Mouse (Mus musculus): ENCODE measurements around the gene Yes1. TPM values are rescaled to one million over a fixed set of nuclear protein-coding genes. Genes with fewer than 3 reads are reported as not detected.

Gene Yes1
- polyA plus RNA-seq (2015; fragmentation: Nextera tagmentation; extraction: Ambion mirVana): 21.5 and 21.6 TPM in 2 replicates

DNA sequence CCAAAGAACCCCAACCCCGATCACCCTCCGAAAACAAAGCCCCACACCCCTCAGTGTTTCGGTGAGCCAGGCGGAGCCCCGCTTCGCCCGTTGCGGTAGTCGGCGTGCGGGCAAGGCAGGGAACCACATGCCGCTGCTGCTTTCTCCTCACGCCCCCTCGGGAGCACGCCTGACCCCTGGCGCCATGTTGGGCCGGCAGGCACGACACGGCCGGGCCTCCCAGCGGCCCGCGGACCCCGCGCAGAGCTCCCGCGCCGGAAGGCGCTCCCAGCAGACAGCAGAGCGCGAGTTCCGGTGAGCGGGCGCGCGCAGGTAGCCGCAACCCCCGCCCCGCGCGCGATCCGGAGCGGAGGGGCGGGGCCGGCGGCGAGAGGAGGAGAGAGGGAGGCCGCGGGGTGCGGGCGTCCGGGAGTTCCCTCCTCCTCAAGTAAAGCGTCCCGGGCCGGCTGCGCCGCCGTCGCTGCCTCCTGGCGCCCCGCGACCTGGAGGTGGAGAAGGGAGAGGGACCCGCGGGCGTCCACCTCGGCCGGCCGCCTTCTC lies at the start of gene Yes1:
Gene Yes1 (plus strand): TSS at position 371 of the 540 bp plus-strand sequence.
- Histone ChIP-seq H3K9ac (peak within 1 kb of the TSS; percentile 98), H3K36me3 (no peaks in the 10 kb centered on the region), H3K4me3 (peak within 1 kb of the TSS; percentile 93), H3K4me1 (peaks cover 40% of the 10 kb centered on the region), H3K27ac (replicated peaks) (peak within 1 kb of the TSS; percentile 95), H3K27me3 (replicated peaks) (no peaks in the 10 kb centered on the region), H3K9me3 (no peaks in the 10 kb centered on the region), H3K4me2 (peak within 1 kb of the TSS; percentile 81)
- WGBS: under 1% methylated on average over 55 of the region's 69 CpGs
- ATAC-seq (ENCODE audit: extremely low read depth, insufficient number of reproducible peaks, low FRiP score, low TSS enrichment): peak; percentile 95

- no peak for ATAC-seq (ENCODE audit: extremely low read depth, insufficient number of reproducible peaks, low FRiP score, low TSS enrichment)
- H3K36me3 ChIP-seq: no peaks in the 10 kb centered on the region
- 7% methylated on average over 1 of the region's 1 CpGs for WGBS
- H3K9me3 ChIP-seq: no peaks in the 10 kb centered on the region
- 0 out of 2 replicates have a peak, but pooled peaks cover 3% of the 10 kb centered on the region for H3K4me1 ChIP-seq
- H3K9ac ChIP-seq: no peak overlapping the region
- H3K4me2 ChIP-seq: no peak overlapping the region
- H3K27ac ChIP-seq (replicated peaks): no peak overlapping the region
- H3K27me3 ChIP-seq (replicated peaks): no peaks in the 10 kb centered on the region
- no peak overlapping the region for H3K4me3 ChIP-seq
Measured at GRCm38 (mm10) chr5:32564697-32565096, 46.3 kb upstream of the Yes1 start.

DNA sequence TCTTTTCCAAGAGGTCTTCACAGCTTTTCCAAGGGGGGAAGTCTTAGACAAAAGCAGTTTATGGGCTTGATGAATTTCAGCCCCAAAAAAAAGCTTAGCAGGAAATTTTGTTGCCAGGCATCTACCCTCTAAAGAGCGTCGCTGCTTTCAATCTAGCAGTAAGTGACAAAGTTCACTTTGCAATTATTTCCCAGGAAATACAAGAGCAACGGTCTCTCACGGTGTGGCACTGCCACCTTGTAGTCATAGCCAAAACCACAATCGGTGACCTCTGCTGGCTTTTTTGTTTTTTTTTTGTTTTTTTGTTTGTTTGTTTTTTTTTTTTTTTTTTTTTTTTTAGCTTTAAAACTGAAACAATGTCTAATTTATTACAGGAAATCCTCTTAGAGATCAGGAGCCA lies 39.2 kb upstream of the Yes1 start:
- Histone ChIP-seq H3K9ac (no peak overlapping the region), H3K36me3 (no peaks in the 10 kb centered on the region), H3K4me3 (no peak overlapping the region), H3K4me1 (no peaks in the 10 kb centered on the region), H3K9me3 (no peaks in the 10 kb centered on the region), H3K27me3 (replicated peaks) (no peaks in the 10 kb centered on the region), H3K27ac (replicated peaks) (no peak overlapping the region), H3K4me2 (no peak overlapping the region)
- 73% methylated on average over 5 of the region's 5 CpGs for WGBS
- no peak for ATAC-seq (ENCODE audit: extremely low read depth, insufficient number of reproducible peaks, low FRiP score, low TSS enrichment)

DNA sequence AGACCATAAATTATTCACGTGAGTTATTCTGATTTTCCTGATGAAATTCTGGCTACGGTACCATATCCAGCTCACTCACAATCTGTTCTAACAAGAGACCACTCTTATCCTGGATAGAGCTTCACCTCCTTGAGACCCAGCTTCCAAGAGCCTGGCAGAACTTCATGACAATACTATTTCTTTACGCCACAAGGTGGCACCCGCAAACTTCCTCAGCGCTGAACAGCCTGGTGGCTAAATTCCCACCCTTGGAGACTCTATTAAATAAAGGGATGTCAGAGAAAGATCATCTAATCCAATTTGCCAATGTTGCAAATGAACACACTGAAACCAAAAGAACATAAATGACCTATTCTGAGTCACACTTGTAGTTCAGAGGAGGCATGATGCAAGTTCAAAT lies 22.8 kb upstream of the Yes1 start:
- no peak overlapping the region for H3K4me3 ChIP-seq
- H3K27me3 ChIP-seq (replicated peaks): no peaks in the 10 kb centered on the region
- 10% methylated on average over 5 of the region's 5 CpGs for WGBS
- no peak for ATAC-seq (ENCODE audit: extremely low read depth, insufficient number of reproducible peaks, low FRiP score, low TSS enrichment)
- no peak overlapping the region for H3K27ac ChIP-seq (replicated peaks)
- no peak overlapping the region for H3K9ac ChIP-seq
- no peak overlapping the region for H3K4me2 ChIP-seq
- no peaks in the 10 kb centered on the region for H3K9me3 ChIP-seq
- H3K4me1 ChIP-seq: no peaks in the 10 kb centered on the region
- no peaks in the 10 kb centered on the region for H3K36me3 ChIP-seq

- no peak overlapping the region for H3K9ac ChIP-seq
- 0 out of 2 replicates have a peak overlapping the region, but pooled peaks have one; percentile 24 for H3K4me2 ChIP-seq
- ATAC-seq (ENCODE audit: extremely low read depth, insufficient number of reproducible peaks, low FRiP score, low TSS enrichment): no peak
- no peaks in the 10 kb centered on the region for H3K36me3 ChIP-seq
- no peak overlapping the region for H3K4me3 ChIP-seq
- H3K9me3 ChIP-seq: no peaks in the 10 kb centered on the region
- H3K27me3 ChIP-seq (replicated peaks): no peaks in the 10 kb centered on the region
- 14% methylated on average over 4 of the region's 4 CpGs for WGBS
- H3K4me1 ChIP-seq: no peaks in the 10 kb centered on the region
- peak overlapping the region; percentile 24; the same call in 1 of the 2 replicates for H3K27ac ChIP-seq (replicated peaks)
Measured at GRCm38 (mm10) chr5:32593793-32594192, 17.2 kb upstream of the Yes1 start.

DNA sequence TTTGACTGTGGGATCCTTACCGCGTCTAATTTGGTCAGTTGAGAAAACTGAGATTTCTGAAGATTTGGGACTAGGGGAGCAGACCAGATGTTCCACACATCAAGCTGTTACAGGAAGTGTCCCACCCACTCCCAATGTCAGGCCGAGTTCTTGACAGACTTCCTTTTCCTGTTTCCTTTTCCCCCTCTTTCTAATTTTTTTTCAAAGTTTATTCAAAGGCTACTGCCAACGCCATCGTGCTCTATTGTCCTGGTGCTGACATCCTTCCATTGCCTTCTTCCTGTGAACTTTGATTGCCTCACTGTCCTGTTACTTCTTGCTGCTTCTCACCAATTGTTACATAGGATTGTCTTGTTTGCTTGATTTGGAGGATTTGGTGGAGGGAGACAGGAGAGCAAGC lies 16.6 kb upstream of the Yes1 start:
- no peak for ATAC-seq (ENCODE audit: extremely low read depth, insufficient number of reproducible peaks, low FRiP score, low TSS enrichment)
- 55% methylated on average over 5 of the region's 5 CpGs for WGBS
- H3K27me3 ChIP-seq (replicated peaks): no peaks in the 10 kb centered on the region
- H3K4me1 ChIP-seq: no peaks in the 10 kb centered on the region
- no peak overlapping the region for H3K9ac ChIP-seq
- no peaks in the 10 kb centered on the region for H3K9me3 ChIP-seq
- H3K36me3 ChIP-seq: no peaks in the 10 kb centered on the region
- no peak overlapping the region for H3K4me2 ChIP-seq
- H3K4me3 ChIP-seq: no peak overlapping the region
- H3K27ac ChIP-seq (replicated peaks): peak overlapping the region; percentile 71

- Histone ChIP-seq H3K4me3 (no peak overlapping the region), H3K27ac (replicated peaks) (no peak overlapping the region), H3K9ac (no peak overlapping the region), H3K4me1 (peaks cover 17% of the 10 kb centered on the region), H3K9me3 (no peaks in the 10 kb centered on the region), H3K36me3 (no peaks in the 10 kb centered on the region), H3K27me3 (replicated peaks) (no peaks in the 10 kb centered on the region), H3K4me2 (no peak overlapping the region)
- ATAC-seq (ENCODE audit: extremely low read depth, insufficient number of reproducible peaks, low FRiP score, low TSS enrichment): no peak
- WGBS: 66% methylated on average over 1 of the region's 1 CpGs
Measured at GRCm38 (mm10) chr5:32605911-32606310, 5.1 kb upstream of the Yes1 start.

DNA sequence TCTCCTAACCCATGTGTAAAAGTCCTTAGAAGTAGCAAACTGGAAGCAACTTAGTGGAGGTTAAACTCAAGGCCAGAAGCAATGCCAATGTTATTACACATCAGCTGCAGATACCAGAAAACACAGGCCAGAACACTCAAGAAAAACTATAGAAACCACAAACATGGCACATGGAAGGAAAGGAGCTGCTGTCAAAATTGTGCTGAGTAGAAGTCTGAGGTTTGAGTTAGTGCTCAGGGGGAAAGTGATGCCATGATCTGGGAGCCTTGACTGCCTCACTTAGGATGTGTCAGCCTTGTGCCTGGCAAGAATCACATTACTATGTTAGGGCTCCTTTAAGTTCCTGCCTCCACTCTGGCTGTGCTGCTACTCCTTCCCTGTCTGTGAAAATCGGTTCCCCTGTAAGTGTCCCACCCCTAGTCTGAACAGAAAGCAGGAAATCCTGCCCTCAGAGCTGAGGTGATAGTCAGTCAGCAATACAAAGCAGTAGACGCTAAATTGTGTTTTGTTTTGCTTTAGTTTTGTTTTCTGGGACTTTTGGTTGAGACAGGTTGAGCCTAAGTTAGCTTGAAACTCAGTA lies 3.1 kb upstream of the Yes1 start:
- no peak overlapping the region for H3K4me3 ChIP-seq
- peak overlapping the region; percentile 3; the same call in 1 of the 2 replicates for H3K9ac ChIP-seq
- WGBS: 14% methylated on average over 2 of the region's 2 CpGs
- H3K4me2 ChIP-seq: no peak overlapping the region
- H3K36me3 ChIP-seq: no peaks in the 10 kb centered on the region
- no peaks in the 10 kb centered on the region for H3K27me3 ChIP-seq (replicated peaks)
- H3K9me3 ChIP-seq: no peaks in the 10 kb centered on the region
- H3K4me1 ChIP-seq: peaks cover 25% of the 10 kb centered on the region
- H3K27ac ChIP-seq (replicated peaks): peak overlapping the region; percentile 70
- no peak for ATAC-seq (ENCODE audit: extremely low read depth, insufficient number of reproducible peaks, low FRiP score, low TSS enrichment)

DNA sequence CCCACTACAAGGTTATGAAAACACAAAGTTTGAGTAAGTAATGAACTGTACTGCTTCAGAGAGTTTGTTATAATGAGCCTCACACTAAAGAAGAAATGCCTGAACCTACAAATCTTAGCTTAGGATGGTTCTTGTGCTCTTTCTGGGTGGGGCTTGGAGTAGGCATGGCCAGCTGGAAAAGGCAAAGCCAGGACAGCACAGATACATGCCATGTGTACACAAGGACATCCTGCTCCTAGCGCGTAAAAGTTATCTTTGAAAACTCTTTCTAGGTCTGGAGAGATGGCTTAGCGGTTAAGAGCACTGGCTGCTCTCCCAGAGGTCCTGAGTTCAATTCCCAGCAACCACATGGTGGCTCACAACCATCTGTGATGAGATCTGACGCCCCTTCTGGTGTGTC lies 2.5 kb upstream of the Yes1 start:
- no peak for ATAC-seq (ENCODE audit: extremely low read depth, insufficient number of reproducible peaks, low FRiP score, low TSS enrichment)
- no peaks in the 10 kb centered on the region for H3K27me3 ChIP-seq (replicated peaks)
- peaks cover 25% of the 10 kb centered on the region for H3K4me1 ChIP-seq
- peak overlapping the region; percentile 70 for H3K27ac ChIP-seq (replicated peaks)
- no peaks in the 10 kb centered on the region for H3K36me3 ChIP-seq
- H3K9ac ChIP-seq: no peak overlapping the region
- H3K4me3 ChIP-seq: no peak overlapping the region
- no peak overlapping the region for H3K4me2 ChIP-seq
- H3K9me3 ChIP-seq: no peaks in the 10 kb centered on the region
- 70% methylated on average over 4 of the region's 4 CpGs for WGBS

DNA sequence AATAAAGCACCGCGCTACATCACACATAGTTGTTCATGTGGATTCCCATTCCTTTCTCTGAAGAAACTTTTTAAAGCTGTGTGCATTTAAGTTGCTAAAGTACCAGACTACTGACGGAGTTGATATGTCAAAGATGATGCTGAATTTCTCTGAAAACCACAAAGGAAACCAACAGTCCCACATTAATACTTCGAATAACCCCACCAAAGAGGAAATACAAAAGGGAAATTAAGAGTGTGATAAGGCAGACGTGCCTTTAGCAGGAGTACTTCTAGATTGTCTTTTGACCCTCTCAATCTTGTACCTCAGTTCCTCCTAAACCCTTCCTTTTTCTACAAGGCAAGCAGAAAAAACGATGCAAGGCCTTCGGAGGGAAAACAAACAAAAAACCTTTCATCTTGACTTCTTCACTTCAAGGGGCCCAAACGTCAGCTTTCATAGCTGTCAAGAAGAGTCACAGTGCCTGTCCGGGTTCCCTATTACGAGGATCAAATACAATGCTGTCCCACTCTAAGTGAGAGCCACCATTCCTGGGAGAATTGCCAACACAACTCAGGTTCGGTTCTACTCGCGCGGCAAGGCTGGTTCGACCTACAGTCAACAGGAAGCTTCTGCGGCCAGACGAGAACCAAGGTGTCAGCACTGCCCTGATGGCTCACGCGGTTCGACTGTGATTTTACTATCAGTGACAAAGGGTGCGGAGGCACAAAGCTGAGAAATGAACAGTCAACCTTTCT lies 739 bp upstream of the Yes1 start:
- Histone ChIP-seq H3K4me2 (peak overlapping the region; percentile 81), H3K4me1 (peaks cover 37% of the 10 kb centered on the region), H3K36me3 (no peaks in the 10 kb centered on the region), H3K9me3 (no peaks in the 10 kb centered on the region), H3K27me3 (replicated peaks) (no peaks in the 10 kb centered on the region), H3K9ac (peak overlapping the region; percentile 98), H3K27ac (replicated peaks) (peak overlapping the region; percentile 95), H3K4me3 (peak overlapping the region; percentile 93)
- 16% methylated on average over 21 of the region's 21 CpGs for WGBS
- ATAC-seq (ENCODE audit: extremely low read depth, insufficient number of reproducible peaks, low FRiP score, low TSS enrichment): no peak

- H3K9me3 ChIP-seq: no peaks in the 10 kb centered on the region
- peak; percentile 64 for ATAC-seq (ENCODE audit: extremely low read depth, insufficient number of reproducible peaks, low FRiP score, low TSS enrichment)
- WGBS: under 1% methylated on average over 54 of the region's 54 CpGs
- H3K4me1 ChIP-seq: peaks cover 40% of the 10 kb centered on the region
- peak overlapping the region; percentile 95 for H3K27ac ChIP-seq (replicated peaks)
- peak overlapping the region; percentile 93 for H3K4me3 ChIP-seq
- no peaks in the 10 kb centered on the region for H3K27me3 ChIP-seq (replicated peaks)
- H3K36me3 ChIP-seq: no peaks in the 10 kb centered on the region
- H3K9ac ChIP-seq: peak overlapping the region; percentile 98
- peak overlapping the region; percentile 81 for H3K4me2 ChIP-seq
Measured at GRCm38 (mm10) chr5:32611341-32611961, 480 bp downstream of the Yes1 start.
